Mouse (Mus musculus): Measurements from ENCODE around the gene Syngr3. TPM values are rescaled to one million over a fixed set of nuclear protein-coding genes. Genes with fewer than 3 reads are reported as not detected.

Syngr3 gene
- 0.25 TPM in 1 of 2 replicates, not detected in the other for total RNA-seq (2017)

DNA sequence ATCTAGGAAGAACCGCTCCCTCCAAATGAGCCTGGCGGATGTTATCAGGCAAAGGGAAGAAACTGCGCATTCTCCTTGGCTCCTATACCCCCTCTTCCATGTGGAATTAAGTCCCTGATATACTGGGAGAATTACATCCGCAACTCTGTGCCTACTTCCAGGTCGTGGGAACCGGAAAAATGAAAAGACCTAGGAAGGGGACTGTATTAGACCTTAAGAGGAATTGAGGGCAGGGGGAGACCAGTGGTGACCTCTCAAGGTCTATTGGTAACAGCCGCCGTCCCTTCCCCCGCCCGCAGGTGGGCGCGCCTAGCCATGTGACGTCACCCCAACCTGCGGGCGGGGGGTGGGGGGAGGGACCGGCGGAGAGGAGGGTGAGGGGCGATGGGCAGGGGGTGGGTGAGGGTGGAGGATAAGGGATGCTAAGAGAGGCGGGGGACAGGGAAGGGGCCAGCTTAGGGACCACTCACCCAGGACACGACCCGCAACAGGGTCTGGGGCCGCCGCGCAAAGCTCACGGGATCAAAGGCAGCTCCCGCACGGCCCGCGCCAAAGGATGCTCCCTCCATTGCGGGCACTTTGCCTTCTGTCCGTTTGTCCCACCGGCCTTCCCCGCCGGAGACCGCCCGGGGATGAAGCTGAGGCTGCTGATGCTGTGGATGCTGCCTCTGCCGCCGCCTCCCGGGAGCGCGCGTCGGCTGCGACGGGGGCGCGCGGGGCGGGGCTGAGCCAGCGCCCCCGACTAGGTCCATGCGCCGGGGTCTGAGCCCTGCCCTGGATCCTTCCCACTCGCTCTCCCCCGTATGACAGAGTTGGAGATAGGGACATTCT lies at the start of gene Syngr3:
Syngr3 (minus strand) TSS at position 705 of the 831 bp plus-strand sequence.
- no peak for ATAC-seq (replicated peaks in 1 of 2; ENCODE audit: insufficient read depth in 1 of 2, low FRiP score in 2 of 2, low TSS enrichment in 1 of 2, low read depth in 1 of 2, poor library complexity in 2 of 2, severe bottlenecking in 2 of 2)

DNA sequence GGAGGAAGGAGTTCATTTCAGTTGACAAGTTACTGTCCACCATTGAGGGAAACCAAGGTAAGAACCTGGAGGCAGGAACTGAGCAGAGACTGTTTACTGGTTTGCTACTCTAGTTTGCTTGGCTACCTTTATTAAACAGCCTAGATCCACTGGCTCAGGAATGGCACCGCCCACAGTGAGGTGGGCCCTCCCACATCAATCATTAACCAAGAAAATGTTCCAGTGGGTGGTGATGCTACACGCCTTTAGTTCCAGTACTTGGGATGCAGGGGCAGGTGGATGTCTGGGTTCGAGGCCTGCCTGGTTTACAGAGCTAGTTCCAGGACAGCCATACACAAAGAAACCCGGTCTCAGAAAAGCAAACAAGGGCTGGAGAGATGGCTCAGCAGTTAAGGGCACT lies 48.5 kb upstream of the Syngr3 start:
- no peak for ATAC-seq (replicated peaks in 1 of 2; ENCODE audit: insufficient read depth in 1 of 2, low FRiP score in 2 of 2, low TSS enrichment in 1 of 2, low read depth in 1 of 2, poor library complexity in 2 of 2, severe bottlenecking in 2 of 2)

DNA sequence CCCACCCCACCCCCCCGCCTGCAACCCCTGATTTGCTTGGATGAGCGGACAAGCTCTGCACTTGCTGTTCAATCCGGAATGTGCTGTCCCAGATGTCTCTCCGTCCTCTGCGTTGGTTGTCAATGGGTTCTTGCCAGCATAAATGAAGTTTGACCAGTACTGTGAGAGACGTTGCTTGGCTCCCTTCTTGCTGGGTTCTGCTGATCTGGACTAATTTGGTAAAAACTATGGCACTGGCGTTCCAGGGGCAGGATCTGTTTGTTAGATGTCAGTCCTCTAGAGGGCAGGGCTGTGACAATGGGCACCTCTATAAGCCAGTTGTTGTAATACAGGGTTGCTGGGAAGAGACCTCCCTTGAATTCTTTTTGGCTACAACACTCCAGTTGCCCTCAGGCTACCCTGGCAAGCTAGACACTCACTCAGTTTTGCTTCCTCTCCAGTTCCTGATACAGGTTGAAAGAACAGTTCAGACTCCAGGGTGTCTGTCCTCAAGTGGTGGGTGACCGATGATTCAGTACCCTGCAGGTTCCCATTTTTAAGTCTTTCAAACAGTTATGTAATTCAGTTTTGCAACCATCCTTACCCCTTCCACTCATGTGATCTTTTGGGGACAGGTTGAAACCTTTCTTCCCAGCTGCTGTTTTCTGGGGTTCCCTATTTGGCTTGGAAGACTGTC lies 47.5 kb upstream of the Syngr3 start:
- peak in 1 of 2 experiments; percentile 23; a peak in 1 of 4 replicates for ATAC-seq (replicated peaks in 1 of 2; ENCODE audit: insufficient read depth in 1 of 2, low FRiP score in 2 of 2, low TSS enrichment in 1 of 2, low read depth in 1 of 2, poor library complexity in 2 of 2, severe bottlenecking in 2 of 2)

DNA sequence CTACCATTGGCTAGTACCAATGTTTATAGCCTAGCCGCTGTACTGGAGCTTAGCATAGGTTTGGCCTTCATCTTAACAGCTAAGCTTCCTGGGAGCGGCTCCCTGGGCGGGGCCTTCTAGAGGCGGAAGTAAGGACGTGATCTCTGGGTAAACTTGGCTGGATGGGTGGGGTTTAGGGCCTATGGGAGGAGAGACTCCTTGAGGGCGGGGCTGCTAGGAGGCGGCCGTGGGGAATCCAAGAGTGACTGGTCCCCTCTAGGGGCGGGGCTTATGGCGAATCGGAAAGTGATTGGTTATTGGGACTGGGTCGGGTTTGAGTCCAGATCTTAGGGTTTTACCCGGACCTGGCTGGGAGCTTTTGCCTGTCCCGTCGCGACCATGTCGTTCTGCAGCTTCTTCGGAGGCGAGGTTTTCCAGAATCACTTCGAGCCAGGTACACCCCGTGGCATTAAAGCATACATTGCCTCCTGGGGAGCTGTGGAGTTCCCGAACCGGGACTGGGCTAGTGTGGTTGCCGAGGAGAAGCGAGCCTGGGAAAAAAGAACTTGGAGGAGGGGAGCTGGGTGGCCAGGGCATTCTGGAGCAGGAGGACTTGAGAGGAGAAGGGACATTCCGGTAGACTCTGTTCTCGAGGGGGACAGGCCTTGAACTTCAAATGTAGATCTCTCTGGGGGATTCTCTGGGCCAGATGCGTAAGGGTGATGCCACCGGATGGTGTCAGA lies 46.7 kb upstream of the Syngr3 start, which contains the start of gene Msrb1:
Msrb1 (plus strand) TSS at position 313 of the 722 bp plus-strand sequence.
- ATAC-seq (replicated peaks in 1 of 2; ENCODE audit: insufficient read depth in 1 of 2, low FRiP score in 2 of 2, low TSS enrichment in 1 of 2, low read depth in 1 of 2, poor library complexity in 2 of 2, severe bottlenecking in 2 of 2), result peak; percentile 94 to 97

GRCm38 (mm10) chr17:24735446-24735845 lies 45.7 kb upstream of the Syngr3 start:
- no peak for ATAC-seq (replicated peaks in 1 of 2; ENCODE audit: insufficient read depth in 1 of 2, low FRiP score in 2 of 2, low TSS enrichment in 1 of 2, low read depth in 1 of 2, poor library complexity in 2 of 2, severe bottlenecking in 2 of 2)

GRCm38 (mm10) chr17:24734513-24734912 lies 44.8 kb upstream of the Syngr3 start:
- ATAC-seq (replicated peaks in 1 of 2; ENCODE audit: insufficient read depth in 1 of 2, low FRiP score in 2 of 2, low TSS enrichment in 1 of 2, low read depth in 1 of 2, poor library complexity in 2 of 2, severe bottlenecking in 2 of 2), result no peak

- ATAC-seq (replicated peaks in 1 of 2; ENCODE audit: insufficient read depth in 1 of 2, low FRiP score in 2 of 2, low TSS enrichment in 1 of 2, low read depth in 1 of 2, poor library complexity in 2 of 2, severe bottlenecking in 2 of 2), result no peak
Measured at GRCm38 (mm10) chr17:24733434-24734050, 43.8 kb upstream of the Syngr3 start.

DNA sequence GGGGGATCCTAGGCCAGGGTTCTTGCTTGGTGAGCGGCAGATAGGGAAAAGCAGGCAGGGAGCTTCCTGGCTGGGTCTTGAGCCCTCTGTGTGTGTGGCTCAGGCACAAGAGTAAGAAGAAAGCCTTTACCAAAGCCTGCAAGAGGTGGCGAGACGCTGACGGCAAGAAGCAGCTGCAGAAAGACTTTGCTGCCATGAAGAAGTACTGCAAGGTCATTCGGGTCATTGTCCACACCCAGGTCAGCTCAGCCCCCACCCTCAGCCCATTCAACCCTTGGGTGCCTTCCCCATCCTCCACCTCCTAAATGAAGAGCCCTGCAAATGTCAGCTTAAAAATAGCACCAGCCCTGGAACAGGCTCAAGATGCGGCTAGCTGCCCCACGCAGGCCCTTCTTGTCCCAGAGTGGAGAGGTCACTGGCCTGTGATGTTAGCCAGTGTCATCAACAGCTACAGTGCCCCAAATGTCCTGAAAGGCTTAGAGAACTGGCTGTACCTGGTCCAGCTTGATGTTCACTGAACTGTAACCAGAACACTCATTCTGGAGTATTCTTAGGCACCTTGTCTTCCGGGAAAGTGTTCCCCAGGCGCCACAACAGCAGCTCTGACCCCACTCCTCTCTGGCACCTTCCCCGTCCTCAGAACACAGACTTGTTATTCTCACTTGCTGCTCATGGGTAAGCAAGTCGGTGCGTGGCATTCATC lies 42.6 kb upstream of the Syngr3 start:
- no peak for ATAC-seq (replicated peaks in 1 of 2; ENCODE audit: insufficient read depth in 1 of 2, low FRiP score in 2 of 2, low TSS enrichment in 1 of 2, low read depth in 1 of 2, poor library complexity in 2 of 2, severe bottlenecking in 2 of 2)

DNA sequence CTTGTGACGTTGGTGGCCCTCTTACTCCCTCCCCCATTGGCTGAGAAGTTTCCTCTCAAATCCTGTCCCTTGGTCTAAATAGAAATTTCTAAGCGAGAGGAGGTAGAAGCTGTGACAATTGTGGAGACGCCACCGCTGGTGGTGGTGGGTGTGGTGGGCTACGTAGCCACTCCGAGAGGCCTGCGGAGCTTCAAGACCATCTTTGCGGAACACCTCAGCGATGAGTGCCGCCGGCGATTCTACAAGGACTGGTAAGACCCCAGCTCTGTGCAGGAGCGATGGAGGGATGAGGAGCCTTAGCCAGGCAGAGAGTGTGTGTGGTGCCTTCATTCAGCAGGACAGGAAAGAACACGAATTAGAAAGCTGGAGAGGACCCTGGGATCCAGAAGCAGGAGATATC lies 41.0 kb upstream of the Syngr3 start:
- ATAC-seq (replicated peaks in 1 of 2; ENCODE audit: insufficient read depth in 1 of 2, low FRiP score in 2 of 2, low TSS enrichment in 1 of 2, low read depth in 1 of 2, poor library complexity in 2 of 2, severe bottlenecking in 2 of 2), result no peak

DNA sequence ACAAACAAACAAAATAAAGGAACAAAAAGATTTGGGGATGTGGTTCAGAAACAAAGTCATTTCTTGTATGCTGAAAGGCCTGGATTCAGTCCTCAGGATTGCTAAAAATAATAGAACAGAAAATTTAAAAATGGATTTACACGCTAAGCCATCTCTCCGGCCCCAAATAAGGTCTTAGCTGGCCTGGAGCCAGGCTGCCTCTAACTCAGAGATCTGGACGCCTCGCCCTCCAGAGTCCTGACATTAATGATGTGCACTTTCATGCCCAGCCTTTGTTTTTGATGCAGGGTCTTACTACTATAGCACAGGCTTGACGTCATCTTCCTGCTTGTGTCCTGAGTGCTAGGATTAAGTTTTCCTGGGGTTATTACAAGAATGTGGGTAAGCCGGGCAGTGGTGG lies 39.3 kb upstream of the Syngr3 start:
- ATAC-seq (replicated peaks in 1 of 2; ENCODE audit: insufficient read depth in 1 of 2, low FRiP score in 2 of 2, low TSS enrichment in 1 of 2, low read depth in 1 of 2, poor library complexity in 2 of 2, severe bottlenecking in 2 of 2), result no peak

GRCm38 (mm10) chr17:24728184-24728583 lies 38.4 kb upstream of the Syngr3 start:
- ATAC-seq (replicated peaks in 1 of 2; ENCODE audit: insufficient read depth in 1 of 2, low FRiP score in 2 of 2, low TSS enrichment in 1 of 2, low read depth in 1 of 2, poor library complexity in 2 of 2, severe bottlenecking in 2 of 2), result no peak

DNA sequence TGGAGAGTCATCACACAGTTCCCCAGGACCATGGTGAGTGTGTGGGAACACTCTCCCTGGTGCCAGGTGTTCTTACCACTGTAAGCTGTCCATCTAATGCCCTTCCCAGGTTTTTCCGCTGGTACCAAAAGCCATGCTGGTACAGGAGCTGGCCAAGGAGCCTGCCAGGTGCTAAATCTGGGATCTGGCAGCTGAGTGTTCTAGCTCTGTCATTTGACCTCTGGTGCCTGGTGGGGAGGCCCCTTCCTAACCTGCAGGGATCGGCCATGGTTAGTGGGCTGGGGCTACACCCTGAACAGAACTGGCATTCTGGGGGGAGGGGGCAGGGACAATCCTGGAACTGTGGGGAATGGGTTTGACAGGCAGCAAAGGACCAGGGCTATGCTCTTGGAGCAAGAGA lies 37.9 kb upstream of the Syngr3 start, which contains the start of gene Rpl3l:
Rpl3l (plus strand) TSS at position 203 of the 400 bp plus-strand sequence.
- ATAC-seq (replicated peaks in 1 of 2; ENCODE audit: insufficient read depth in 1 of 2, low FRiP score in 2 of 2, low TSS enrichment in 1 of 2, low read depth in 1 of 2, poor library complexity in 2 of 2, severe bottlenecking in 2 of 2), result no peak

DNA sequence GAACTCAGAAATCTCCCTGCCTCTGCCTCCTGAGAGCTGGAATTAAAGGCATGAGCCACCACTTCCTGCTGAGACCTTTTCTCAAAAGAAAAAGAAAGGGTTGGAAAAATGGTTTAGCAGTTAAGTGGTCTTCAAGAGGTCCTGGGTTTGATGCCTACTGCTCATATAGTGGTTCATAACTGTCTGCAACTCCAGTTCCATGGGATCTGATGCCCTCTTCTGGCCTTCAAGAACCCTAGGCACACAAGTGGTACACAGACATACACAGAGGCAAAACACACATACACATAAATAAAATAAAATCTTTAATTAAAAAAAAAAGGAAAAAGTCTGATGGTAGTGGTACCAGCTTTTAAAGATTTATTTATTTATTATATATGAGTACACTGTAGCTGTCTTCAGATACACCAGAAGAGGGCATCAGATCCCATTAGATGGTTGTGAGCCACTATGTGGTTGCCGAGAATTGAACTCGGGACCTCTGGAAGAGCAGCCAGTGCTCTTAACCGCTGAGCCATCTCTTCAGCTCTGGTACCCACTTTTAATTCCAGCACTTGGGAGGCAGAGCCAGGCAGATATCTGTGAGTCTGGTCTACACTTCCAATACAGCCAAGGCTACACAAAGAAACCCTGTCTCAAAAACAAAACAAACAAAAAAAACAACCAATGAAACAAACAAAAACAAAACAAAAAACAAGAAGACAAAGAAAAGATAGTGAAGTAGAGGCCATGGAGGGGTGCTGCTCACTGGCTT lies 36.1 kb upstream of the Syngr3 start:
- ATAC-seq (replicated peaks in 1 of 2; ENCODE audit: insufficient read depth in 1 of 2, low FRiP score in 2 of 2, low TSS enrichment in 1 of 2, low read depth in 1 of 2, poor library complexity in 2 of 2, severe bottlenecking in 2 of 2), result no peak

DNA sequence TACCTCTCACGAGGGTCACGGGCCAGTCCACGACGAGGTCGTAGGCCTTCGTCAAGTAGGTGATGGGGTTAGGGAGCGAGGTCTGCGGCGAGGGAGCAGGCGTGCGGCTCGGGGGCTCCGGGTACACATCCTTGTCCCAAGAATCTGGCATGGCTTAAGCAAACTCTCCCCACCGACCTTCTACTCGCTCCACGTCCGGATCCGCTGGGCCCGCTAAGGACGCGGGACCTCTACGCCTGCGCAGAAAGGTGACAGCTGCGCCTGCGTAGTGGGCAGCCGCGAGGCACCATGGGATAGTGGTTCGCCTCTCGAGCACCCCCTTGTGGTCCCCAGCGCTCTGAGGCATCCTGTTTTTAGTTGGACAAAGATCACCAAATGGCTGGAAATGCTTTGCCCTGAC lies 34.4 kb upstream of the Syngr3 start, which contains the start of gene Ndufb10:
Ndufb10 (minus strand) TSS at position 295 of the 400 bp plus-strand sequence.
- peak; percentile 75 to 76 for ATAC-seq (replicated peaks in 1 of 2; ENCODE audit: insufficient read depth in 1 of 2, low FRiP score in 2 of 2, low TSS enrichment in 1 of 2, low read depth in 1 of 2, poor library complexity in 2 of 2, severe bottlenecking in 2 of 2)

GRCm38 (mm10) chr17:24723881-24724180 lies 34.1 kb upstream of the Syngr3 start:
- peak in 1 of 2 experiments; percentile 1; a peak in 1 of 4 replicates for ATAC-seq (replicated peaks in 1 of 2; ENCODE audit: insufficient read depth in 1 of 2, low FRiP score in 2 of 2, low TSS enrichment in 1 of 2, low read depth in 1 of 2, poor library complexity in 2 of 2, severe bottlenecking in 2 of 2)

- no peak for ATAC-seq (replicated peaks in 1 of 2; ENCODE audit: insufficient read depth in 1 of 2, low FRiP score in 2 of 2, low TSS enrichment in 1 of 2, low read depth in 1 of 2, poor library complexity in 2 of 2, severe bottlenecking in 2 of 2)
Measured at GRCm38 (mm10) chr17:24723122-24723880, 33.5 kb upstream of the Syngr3 start.
